Mouse (Mus musculus) layer of hippocampus, adult 11-12 months (tissue): ENCODE results near the gene Gm9903.
A peak's percentile ranks its signal among the peaks of the same experiment; 100 is the strongest.

Experiments
- DNase-seq: peaks from one replicate; pipeline ENCODE4 v3.0.0; 2022; ENCODE audit warnings: low spot score

Gm9903 gene

GRCm38 (mm10) chr5:33629301-33629987 lies at the start of gene Gm9903, which contains the start of gene Fam53a:
Gene Gm9903, plus strand, starts transcription at chr5:33629925.
Gene Fam53a, minus strand, starts transcription at chr5:33629635.
- DNase-seq, result peak; percentile 100

DNA sequence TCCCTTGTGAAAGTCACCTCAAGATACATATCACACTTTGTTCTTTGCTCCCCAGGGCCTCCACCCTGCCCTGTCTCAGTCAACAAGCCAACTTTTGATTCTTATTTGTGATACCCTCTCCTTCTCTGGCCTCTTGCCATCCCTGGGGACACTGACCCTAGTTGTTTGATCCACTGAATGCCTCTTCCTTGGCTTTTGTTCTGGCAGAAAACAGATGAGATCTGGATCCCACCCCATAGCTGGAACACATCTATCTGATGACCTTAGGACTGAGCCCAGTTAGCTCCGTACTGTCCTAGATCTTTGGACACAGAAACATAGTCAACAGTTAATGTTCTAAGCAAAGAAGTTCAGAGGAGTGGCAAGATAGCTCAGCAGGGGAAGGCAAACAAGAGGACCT lies 49.4 kb upstream of the Gm9903 start:
- no peak for DNase-seq

- DNase-seq, result no peak
Observed at GRCm38 (mm10) chr5:33587498-33588058, 42.1 kb upstream of the Gm9903 start.

DNA sequence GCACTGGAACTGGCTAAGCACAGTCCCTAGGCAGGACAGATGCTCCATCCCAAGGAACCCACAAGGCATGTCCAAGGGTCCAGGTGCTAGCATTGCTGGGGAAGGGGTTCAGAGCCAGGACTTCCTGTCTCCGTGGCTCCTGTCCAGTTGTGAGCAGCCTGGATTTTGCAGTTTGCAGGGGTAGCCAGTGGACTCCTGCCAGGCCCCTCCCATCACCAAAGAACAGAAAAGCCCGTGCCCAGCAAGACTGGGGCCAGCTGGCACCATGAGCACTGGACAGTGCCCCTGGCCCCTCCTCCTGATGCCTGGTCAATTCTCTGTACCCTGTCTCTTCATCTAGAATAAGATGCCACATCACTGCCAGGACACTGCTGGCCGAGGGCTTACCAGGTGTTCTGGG lies 41.7 kb upstream of the Gm9903 start:
- no peak for DNase-seq

- DNase-seq, result peak; percentile 70
Observed at GRCm38 (mm10) chr5:33589221-33589888, 40.4 kb upstream of the Gm9903 start.

DNA sequence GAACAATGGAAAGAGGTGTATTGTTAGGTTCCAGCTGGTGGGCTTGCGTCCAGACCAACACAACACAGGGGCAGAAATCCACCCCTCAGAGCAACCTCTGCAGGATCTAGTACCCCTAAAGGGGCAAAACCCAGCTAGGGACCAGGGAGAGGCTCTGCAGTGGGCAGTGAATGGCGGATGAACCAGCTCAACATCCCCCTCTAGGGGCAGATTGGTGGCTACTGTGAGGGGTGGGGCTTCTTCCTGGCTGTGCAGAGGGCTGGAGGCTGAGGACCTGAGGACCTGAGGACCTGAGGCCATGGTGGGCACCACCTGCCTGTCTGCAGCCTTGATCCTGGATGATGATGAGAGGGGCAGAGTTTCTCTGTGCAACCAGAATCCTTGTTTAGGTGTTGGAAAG lies 36.1 kb upstream of the Gm9903 start:
- DNase-seq, result no peak

- no peak for DNase-seq
Observed at GRCm38 (mm10) chr5:33605314-33605713, 24.4 kb upstream of the Gm9903 start.

- no peak for DNase-seq
Observed at GRCm38 (mm10) chr5:33606631-33607030, 23.1 kb upstream of the Gm9903 start.

DNA sequence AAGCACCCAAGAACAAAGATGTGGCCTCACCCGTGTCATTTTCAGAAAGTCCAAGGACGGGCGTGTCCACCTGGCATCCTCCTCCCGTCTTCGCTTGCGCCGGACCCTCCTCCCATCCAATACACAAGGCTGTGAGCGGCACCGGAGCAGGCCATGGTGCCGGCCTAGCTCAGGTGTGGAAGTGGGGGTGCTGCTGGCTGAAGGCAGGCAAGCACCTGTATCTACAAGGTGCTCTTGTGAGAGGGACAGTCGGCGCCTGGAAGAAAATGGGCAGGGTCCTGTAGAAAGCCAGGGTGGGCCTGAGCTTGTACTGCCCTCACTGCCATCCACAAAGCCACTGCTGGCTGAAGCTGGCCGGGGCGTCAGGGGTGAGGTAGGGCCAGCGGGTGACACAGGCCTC lies 22.3 kb upstream of the Gm9903 start:
- DNase-seq, result no peak

DNA sequence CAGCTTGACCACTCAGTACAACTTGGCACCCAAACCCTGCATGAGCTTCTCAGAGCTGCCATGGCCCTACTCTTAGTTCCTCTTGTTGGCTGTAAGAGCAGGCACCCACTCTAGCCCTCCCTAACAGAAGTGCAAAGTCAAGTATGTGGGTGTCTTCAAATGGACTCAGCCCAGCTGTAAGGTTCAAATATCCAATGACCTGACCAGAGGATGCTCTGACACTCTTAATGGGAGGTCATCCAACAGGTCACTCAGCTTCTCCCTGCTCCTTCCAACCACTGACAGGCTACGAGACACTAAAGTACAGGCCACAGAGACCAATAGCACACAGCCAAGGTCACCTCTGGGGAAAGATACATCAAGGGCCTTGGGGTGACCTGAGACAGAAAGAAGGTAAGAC lies 20.5 kb upstream of the Gm9903 start:
- no peak for DNase-seq

DNA sequence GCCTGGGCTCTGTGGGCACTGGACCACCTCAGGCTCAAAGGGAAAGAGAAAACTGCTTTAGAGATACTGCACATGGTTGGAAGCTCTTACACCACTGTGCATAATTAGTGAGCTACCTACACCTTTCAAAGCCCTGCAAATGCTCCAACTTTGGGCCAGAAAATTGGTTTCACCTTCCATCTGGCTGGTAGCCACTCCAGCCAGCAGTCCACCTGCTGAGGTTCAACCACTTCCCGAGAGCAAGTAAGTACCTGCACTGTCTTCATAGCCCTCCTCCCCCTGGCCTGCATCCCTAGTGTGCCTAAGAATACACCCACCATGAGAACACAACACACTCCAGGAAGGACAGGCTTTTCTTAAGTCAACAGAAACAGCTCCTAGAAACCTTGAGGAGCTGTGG lies 17.9 kb upstream of the Gm9903 start:
- DNase-seq, result no peak

GRCm38 (mm10) chr5:33614391-33614790 lies 15.3 kb upstream of the Gm9903 start:
- DNase-seq, result no peak

DNA sequence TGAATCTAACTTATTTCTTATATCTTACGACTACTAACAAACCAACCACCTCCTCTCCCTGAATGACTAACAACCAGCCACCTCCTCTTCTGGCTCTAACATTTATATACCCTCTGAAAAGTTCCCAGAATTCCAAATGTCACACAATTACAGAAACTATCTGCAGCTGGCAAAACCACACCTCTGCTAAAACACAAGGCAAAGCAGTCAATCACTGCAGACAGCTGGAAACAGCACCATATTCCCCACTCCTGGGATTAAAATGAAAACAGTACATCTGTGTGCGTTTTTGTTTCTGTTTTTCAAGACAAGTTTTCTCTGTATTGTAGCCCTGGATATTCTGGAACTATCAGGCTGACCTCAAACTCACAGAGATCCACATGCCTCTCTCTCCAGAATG lies 7.1 kb upstream of the Gm9903 start:
- no peak for DNase-seq

DNA sequence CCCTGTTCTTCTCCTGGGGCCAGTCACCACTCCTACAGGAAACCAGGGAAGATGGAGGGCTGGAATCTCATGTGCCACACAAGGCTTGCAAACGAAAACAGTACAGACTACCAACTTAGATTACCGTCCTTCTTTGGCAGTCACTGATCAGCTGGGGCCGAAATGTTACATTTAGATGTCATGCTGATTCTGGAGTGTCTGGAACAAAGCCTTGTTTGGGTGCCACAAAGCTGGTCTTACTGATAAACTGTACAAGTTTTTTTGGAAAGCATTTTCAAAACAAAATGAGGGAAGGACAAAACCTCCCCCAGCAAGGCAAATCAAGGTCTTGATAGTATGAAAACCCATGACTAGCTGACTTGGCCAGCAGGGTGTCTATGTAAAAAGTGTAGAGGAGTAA lies 6.0 kb upstream of the Gm9903 start:
- DNase-seq, result no peak

DNA sequence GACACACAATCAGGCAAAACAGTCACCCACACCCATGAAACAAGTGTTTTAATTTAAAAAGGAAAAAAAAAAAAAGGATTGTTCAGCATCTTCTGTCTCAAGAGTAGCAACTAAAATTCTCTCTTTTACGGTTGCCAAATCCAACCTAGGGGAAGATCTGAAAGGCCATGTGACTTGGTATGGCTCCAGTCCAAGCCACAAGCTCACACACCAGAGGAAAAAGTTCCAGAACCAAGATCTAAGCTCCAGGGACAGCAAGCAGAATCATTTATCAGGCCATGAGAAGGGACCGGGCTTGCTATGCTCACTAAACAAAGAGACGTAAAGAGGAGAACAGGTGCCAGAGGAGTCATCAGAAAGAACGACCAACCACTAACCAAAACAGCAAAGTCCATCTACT lies 1.8 kb upstream of the Gm9903 start:
- DNase-seq, result no peak

- peak; percentile 59 for DNase-seq
Observed at GRCm38 (mm10) chr5:33628820-33629300, 865 bp upstream of the Gm9903 start.

DNA sequence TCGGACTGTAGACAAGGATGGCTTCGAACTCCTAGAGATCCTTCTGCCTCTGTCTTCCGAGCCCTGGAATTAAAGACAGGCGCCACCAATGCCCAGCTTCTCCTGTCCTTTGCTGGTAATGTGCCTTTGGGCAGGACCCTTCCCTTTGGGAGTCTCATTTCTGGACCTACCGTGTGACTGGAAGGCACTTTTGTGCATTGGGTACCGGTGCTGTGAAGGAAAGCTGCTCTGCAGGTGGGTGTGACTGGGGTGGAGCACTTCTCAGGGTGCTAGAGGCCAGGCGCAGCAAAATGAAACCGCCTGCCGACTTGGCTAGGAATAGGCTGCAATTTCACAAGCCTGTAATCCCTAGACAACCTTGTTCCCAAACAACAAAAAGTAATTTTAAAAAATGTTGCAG lies 336 bp downstream of the Gm9903 start:
- DNase-seq, result no peak

- no peak for DNase-seq
Observed at GRCm38 (mm10) chr5:33630615-33631014, 890 bp downstream of the Gm9903 start.

- no peak for DNase-seq
Observed at GRCm38 (mm10) chr5:33632526-33632925, 2.8 kb downstream of the Gm9903 start.

DNA sequence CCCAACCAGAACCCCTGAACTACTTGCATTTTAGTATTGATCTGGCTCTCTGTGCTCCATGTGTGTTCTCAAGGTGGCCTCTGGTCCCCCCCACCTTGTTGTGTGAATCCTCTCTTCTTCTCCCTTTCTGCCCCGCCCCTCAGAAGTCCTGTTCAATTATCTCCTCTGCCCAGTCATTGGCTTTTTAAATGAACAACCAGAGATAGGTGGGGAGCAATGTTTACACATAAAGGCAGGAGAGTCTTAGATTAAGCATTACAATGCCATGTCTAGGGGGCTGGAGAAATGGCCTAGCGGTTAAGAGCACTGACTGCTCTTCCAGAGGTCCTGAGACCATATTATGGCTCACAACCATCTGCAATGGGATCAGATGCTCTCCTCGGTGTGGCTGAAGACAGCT lies 5.6 kb downstream of the Gm9903 start:
- DNase-seq, result no peak

- DNase-seq, result no peak
Observed at GRCm38 (mm10) chr5:33637606-33638350, 8.1 kb downstream of the Gm9903 start.

GRCm38 (mm10) chr5:33638826-33639225 lies 9.1 kb downstream of the Gm9903 start:
- DNase-seq, result no peak

GRCm38 (mm10) chr5:33640652-33641051 lies 10.9 kb downstream of the Gm9903 start:
- peak; percentile 55 for DNase-seq
